Mouse (Mus musculus) liver, adult 2 months (tissue): ENCODE data around the gene Tnfrsf14.

Experiments used
- CTCF ChIP-seq: fragments of 200-500 bp; IDR thresholded peaks from 2 replicates; pipeline ENCODE4 v1.5.1; 2011; ENCODE audit warnings: low read depth, low read length, control low read depth
- POLR2A ChIP-seq: fragments of 200-500 bp; IDR thresholded peaks from 2 replicates; pipeline ENCODE4 v1.6.1; 2011; ENCODE audit warnings: low read length, control low read depth; ENCODE audit not compliant: insufficient read depth; ENCODE audit errors: extremely low read depth

- TF ChIP-seq CTCF (no peak), POLR2A (no peak)
Measured at GRCm38 (mm10) chr4:154949589-154949982, 21.2 kb upstream of the Tnfrsf14 start.
